Mouse (Mus musculus): ENCODE results near the gene Myoz1. TPM values are rescaled to one million over a fixed set of nuclear protein-coding genes. Genes with fewer than 3 reads are reported as not detected.

Myoz1 gene
- polyA plus RNA-seq, 1 experiment: not detected

- TF ChIP-seq GATA1 (IDR thresholded peaks at IDR 0.05; ENCODE audit: low read length): no peak
Observed at GRCm38 (mm10) chr14:20655731-20656130, 609 bp downstream of the Myoz1 start.

GRCm38 (mm10) chr14:20654690-20655421, 1.5 kb downstream of the Myoz1 start:
- no peak for TF ChIP-seq GATA1 (IDR thresholded peaks at IDR 0.05; ENCODE audit: low read length)

GRCm38 (mm10) chr14:20651722-20652256, 4.6 kb downstream of the Myoz1 start:
- no peak for TF ChIP-seq GATA1 (IDR thresholded peaks at IDR 0.05; ENCODE audit: low read length)

GRCm38 (mm10) chr14:20651000-20651399, 5.3 kb downstream of the Myoz1 start:
- no peak for TF ChIP-seq GATA1 (IDR thresholded peaks at IDR 0.05; ENCODE audit: low read length)

- no peak for TF ChIP-seq GATA1 (IDR thresholded peaks at IDR 0.05; ENCODE audit: low read length)
Observed at GRCm38 (mm10) chr14:20646381-20646780, 10.0 kb downstream of the Myoz1 start.

- TF ChIP-seq GATA1 (IDR thresholded peaks at IDR 0.05; ENCODE audit: low read length): no peak
Observed at GRCm38 (mm10) chr14:20645547-20645946, 10.8 kb downstream of the Myoz1 start.

GRCm38 (mm10) chr14:20641438-20641875, 14.9 kb downstream of the Myoz1 start:
- TF ChIP-seq GATA1 (IDR thresholded peaks at IDR 0.05; ENCODE audit: low read length): no peak

- no peak for TF ChIP-seq GATA1 (IDR thresholded peaks at IDR 0.05; ENCODE audit: low read length)
Observed at GRCm38 (mm10) chr14:20640644-20641437, 15.5 kb downstream of the Myoz1 start, which contains the start of gene Usp54. Gene Usp54, minus strand, starts transcription at chr14:20641063.

- no peak for TF ChIP-seq GATA1 (IDR thresholded peaks at IDR 0.05; ENCODE audit: low read length)
Observed at GRCm38 (mm10) chr14:20639918-20640619, 16.3 kb downstream of the Myoz1 start.

- TF ChIP-seq GATA1 (IDR thresholded peaks at IDR 0.05; ENCODE audit: low read length): no peak
Observed at GRCm38 (mm10) chr14:20638702-20639101, 17.6 kb downstream of the Myoz1 start.

- no peak for TF ChIP-seq GATA1 (IDR thresholded peaks at IDR 0.05; ENCODE audit: low read length)
Observed at GRCm38 (mm10) chr14:20637818-20638574, 18.3 kb downstream of the Myoz1 start.

- TF ChIP-seq GATA1 (IDR thresholded peaks at IDR 0.05; ENCODE audit: low read length): no peak
Observed at GRCm38 (mm10) chr14:20635546-20635945, 20.8 kb downstream of the Myoz1 start.

GRCm38 (mm10) chr14:20631253-20631652, 25.1 kb downstream of the Myoz1 start:
- no peak for TF ChIP-seq GATA1 (IDR thresholded peaks at IDR 0.05; ENCODE audit: low read length)

- no peak for TF ChIP-seq GATA1 (IDR thresholded peaks at IDR 0.05; ENCODE audit: low read length)
Observed at GRCm38 (mm10) chr14:20626971-20627370, 29.4 kb downstream of the Myoz1 start.

- no peak for TF ChIP-seq GATA1 (IDR thresholded peaks at IDR 0.05; ENCODE audit: low read length)
Observed at GRCm38 (mm10) chr14:20626447-20626846, 29.9 kb downstream of the Myoz1 start.

All from G1E-ER4 (cell line).